ENCODE assay signal across 10 mouse cellular contexts in the genomic region with DNA sequence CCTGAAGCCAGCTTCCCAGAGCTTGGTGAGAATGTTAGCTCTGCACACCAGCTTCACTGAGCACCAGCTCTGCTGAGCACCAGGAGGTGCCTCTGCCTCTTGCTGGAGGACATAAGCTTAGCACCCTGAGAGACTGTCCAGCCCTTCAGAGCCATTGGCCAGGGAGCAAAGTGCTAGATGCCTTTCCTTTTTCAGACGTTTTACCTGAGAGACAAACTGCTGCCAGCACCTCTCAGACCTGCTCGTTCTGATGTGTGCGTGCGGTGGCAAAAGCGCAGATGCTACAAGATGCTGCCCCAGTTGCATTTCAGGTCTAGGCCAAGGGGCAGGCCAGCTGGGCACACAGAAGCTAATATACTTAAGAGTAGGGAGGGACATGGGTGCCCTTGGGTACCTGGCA. TPM values are rescaled to one million over a fixed set of nuclear protein-coding genes. Genes with fewer than 3 reads are reported as not detected.
A peak's percentile ranks its signal among the peaks of the same experiment; 100 is the strongest.
DNase-seq lines count a peak whose midpoint lies in the region; ATAC-seq and TF ChIP-seq lines count a peak whose summit lies in the region.
"Had no signal": no experiment of that assay in that cellular context is flagged by ENCODE, and none has a peak within 500 bp of the region (broad histone marks: within the 10 kb centered on the region; RNA-seq: fewer than 3 reads in every experiment).

No protein-coding gene starts in this region.

- no peak overlapping the region for H3K4me3 ChIP-seq in heart, postnatal 0 days (ENCODE audit: low read depth, low read length)
- H3K4me3 ChIP-seq in midbrain, embryonic 13.5 days (replicated peaks), result no peak overlapping the region
- H3K4me3 ChIP-seq in midbrain, embryonic 10.5 days, result no peak overlapping the region
- no peak overlapping the region for H3K4me3 ChIP-seq in stomach, embryonic 15.5 days (replicated peaks)

- no peaks in the 10 kb centered on the region for H3K9me3 ChIP-seq in heart, postnatal 0 days (replicated peaks; ENCODE audit: control insufficient read depth, low read length)
- no peaks in the 10 kb centered on the region for H3K9me3 ChIP-seq in midbrain, embryonic 13.5 days
- no peaks in the 10 kb centered on the region for H3K9me3 ChIP-seq in midbrain, embryonic 10.5 days (replicated peaks)
- no peaks in the 10 kb centered on the region for H3K9me3 ChIP-seq in stomach, embryonic 15.5 days
- H3K9me3 ChIP-seq: G1E had no signal

- no peaks in the 10 kb centered on the region for H3K27me3 ChIP-seq in heart, postnatal 0 days (ENCODE audit: control insufficient read depth, insufficient read depth, low read length)
- no peaks in the 10 kb centered on the region for H3K27me3 ChIP-seq in midbrain, embryonic 13.5 days
- H3K27me3 ChIP-seq in midbrain, embryonic 10.5 days (ENCODE audit: low read depth, poor library complexity, severe bottlenecking), result no peaks in the 10 kb centered on the region
- H3K27me3 ChIP-seq in stomach, embryonic 15.5 days (replicated peaks), result no peaks in the 10 kb centered on the region

- H3K36me3 ChIP-seq in heart, postnatal 0 days (replicated peaks; ENCODE audit: control insufficient read depth, insufficient read depth, low read length), result peaks cover 36% of the 10 kb centered on the region
- peaks cover 50% of the 10 kb centered on the region for H3K36me3 ChIP-seq in midbrain, embryonic 13.5 days
- H3K36me3 ChIP-seq in midbrain, embryonic 10.5 days, result peaks cover 68% of the 10 kb centered on the region
- peaks cover 32% of the 10 kb centered on the region for H3K36me3 ChIP-seq in stomach, embryonic 15.5 days

- no peak overlapping the region for H3K4me2 ChIP-seq in heart, postnatal 0 days (ENCODE audit: low read depth, low read length)
- H3K4me2 ChIP-seq in midbrain, embryonic 13.5 days (replicated peaks), result no peak overlapping the region
- H3K4me2 ChIP-seq in stomach, embryonic 15.5 days, result no peak overlapping the region

- WGBS in heart, postnatal 0 days, result 74% methylated on average over 5 of the region's 5 CpGs
- WGBS in midbrain, embryonic 13.5 days, result 80% methylated on average over 5 of the region's 5 CpGs
- 82% methylated on average over 5 of the region's 5 CpGs for WGBS in midbrain, embryonic 10.5 days
- 80% methylated on average over 5 of the region's 5 CpGs for WGBS in stomach, embryonic 15.5 days

- no peak for TF ChIP-seq EP300 in heart, postnatal 0 days (IDR thresholded peaks at IDR 0.05; ENCODE audit: low read depth)

- TF ChIP-seq CTCF in heart, postnatal 0 days (IDR thresholded peaks at IDR 0.05; ENCODE audit: low read depth), result no peak

- H3K27ac ChIP-seq in heart, postnatal 0 days (ENCODE audit: low read depth), result peak overlapping the region; percentile 47
- peak overlapping the region; percentile 76 for H3K27ac ChIP-seq in midbrain, embryonic 13.5 days
- no peak overlapping the region for H3K27ac ChIP-seq in midbrain, embryonic 10.5 days (replicated peaks)
- peak overlapping the region; percentile 74 for H3K27ac ChIP-seq in stomach, embryonic 15.5 days

- H3K9ac ChIP-seq in heart, postnatal 0 days (replicated peaks; ENCODE audit: low read depth, low read length), result no peak overlapping the region
- H3K9ac ChIP-seq in midbrain, embryonic 13.5 days (replicated peaks), result peak overlapping the region; percentile 1; the same call in 1 of the 2 replicates
- H3K9ac ChIP-seq in stomach, embryonic 15.5 days, result no peak overlapping the region

- H3K4me1 ChIP-seq in heart, postnatal 0 days (ENCODE audit: control insufficient read depth, insufficient read depth), result peaks cover 15% of the 10 kb centered on the region; the same call in 1 of the 2 replicates
- peaks cover 21% of the 10 kb centered on the region for H3K4me1 ChIP-seq in midbrain, embryonic 13.5 days (replicated peaks)
- H3K4me1 ChIP-seq in midbrain, embryonic 10.5 days, result peaks cover 10% of the 10 kb centered on the region; the same call in 1 of the 2 replicates
- H3K4me1 ChIP-seq in stomach, embryonic 15.5 days, result peaks cover 16% of the 10 kb centered on the region

- peak; percentile 68 for DNase-seq in cerebellum, adult 11-12 months
- no peak for DNase-seq in cerebellum, adult 11 months
- no peak for DNase-seq in heart, postnatal 0 days (ENCODE audit: low spot score)
- DNase-seq in heart, adult 9 months (ENCODE audit: low spot score in 2 of 2), result no peak
- no peak for DNase-seq in midbrain, embryonic 10.5 days (ENCODE audit: low spot score)
- DNase-seq in gastrocnemius, postnatal 10 days, result no peak
- DNase-seq: thymus, adult 18-20 months had no signal

- no peak for ATAC-seq in heart, postnatal 0 days (ENCODE audit: insufficient read depth, low read depth)
- ATAC-seq in midbrain, embryonic 13.5 days, result no peak
- ATAC-seq in stomach, embryonic 15.5 days (ENCODE audit: insufficient read depth, low FRiP score, low read depth), result no peak

RNA-seq across cellular contexts. Expression of a gene that starts 16.8 kb away (rescaled TPM):
- 90.0 and 102 TPM in 2 replicates for total RNA-seq in heart, postnatal 0 days (2014; rRNA removed; ENCODE audit: low replicate concordance)
- 63.6 and 73.9 TPM in 2 replicates for polyA plus RNA-seq in heart, postnatal 0 days (2015; fragmentation: Nextera tagmentation; extraction: Ambion mirVana)
- 154 and 165 TPM in 2 replicates for polyA plus RNA-seq in midbrain, embryonic 13.5 days (2015; fragmentation: Nextera tagmentation; extraction: Ambion mirVana)
- 139 and 154 TPM in 2 replicates for polyA plus RNA-seq in midbrain, embryonic 10.5 days (2016; fragmentation: Nextera tagmentation; extraction: Ambion mirVana)
- polyA plus RNA-seq in stomach, embryonic 15.5 days (2015; fragmentation: Nextera tagmentation; extraction: Ambion mirVana), result 66.5 and 71.9 TPM in 2 replicates
- total RNA-seq in gastrocnemius, postnatal 10 days (2021), result 10 to 100 TPM; 16.8 to 18.3 TPM

RNA-seq across cellular contexts. Expression of a gene that starts 17.1 kb away (rescaled TPM):
- 17.2 and 17.6 TPM in 2 replicates for total RNA-seq in heart, postnatal 0 days (2014; rRNA removed; ENCODE audit: low replicate concordance)
- 9.1 and 12.2 TPM in 2 replicates for polyA plus RNA-seq in heart, postnatal 0 days (2015; fragmentation: Nextera tagmentation; extraction: Ambion mirVana)
- 25.1 and 30.2 TPM in 2 replicates for polyA plus RNA-seq in midbrain, embryonic 13.5 days (2015; fragmentation: Nextera tagmentation; extraction: Ambion mirVana)
- 19.1 and 23.5 TPM in 2 replicates for polyA plus RNA-seq in midbrain, embryonic 10.5 days (2016; fragmentation: Nextera tagmentation; extraction: Ambion mirVana)
- polyA plus RNA-seq in stomach, embryonic 15.5 days (2015; fragmentation: Nextera tagmentation; extraction: Ambion mirVana), result 11.2 and 13.2 TPM in 2 replicates
- total RNA-seq in gastrocnemius, postnatal 10 days (2021), result 10 to 100 TPM; 14.9 to 15.6 TPM

RNA-seq across cellular contexts. Expression of a gene that starts 54.1 kb away (rescaled TPM):
- total RNA-seq in heart, postnatal 0 days (2014; rRNA removed; ENCODE audit: low replicate concordance), result 31.9 and 51.5 TPM in 2 replicates
- 9.9 and 10.7 TPM in 2 replicates for polyA plus RNA-seq in heart, postnatal 0 days (2015; fragmentation: Nextera tagmentation; extraction: Ambion mirVana)
- polyA plus RNA-seq in midbrain, embryonic 13.5 days (2015; fragmentation: Nextera tagmentation; extraction: Ambion mirVana), result 22.7 and 23.0 TPM in 2 replicates
- polyA plus RNA-seq in midbrain, embryonic 10.5 days (2016; fragmentation: Nextera tagmentation; extraction: Ambion mirVana), result 21.6 and 25.6 TPM in 2 replicates
- 20.5 and 25.0 TPM in 2 replicates for polyA plus RNA-seq in stomach, embryonic 15.5 days (2015; fragmentation: Nextera tagmentation; extraction: Ambion mirVana)
- 10 to 100 TPM; 29.2 to 33.3 TPM for total RNA-seq in gastrocnemius, postnatal 10 days (2021)
